Mouse (Mus musculus): ENCODE measurements around the gene Olfr1445.

Olfr1445 gene

DNA sequence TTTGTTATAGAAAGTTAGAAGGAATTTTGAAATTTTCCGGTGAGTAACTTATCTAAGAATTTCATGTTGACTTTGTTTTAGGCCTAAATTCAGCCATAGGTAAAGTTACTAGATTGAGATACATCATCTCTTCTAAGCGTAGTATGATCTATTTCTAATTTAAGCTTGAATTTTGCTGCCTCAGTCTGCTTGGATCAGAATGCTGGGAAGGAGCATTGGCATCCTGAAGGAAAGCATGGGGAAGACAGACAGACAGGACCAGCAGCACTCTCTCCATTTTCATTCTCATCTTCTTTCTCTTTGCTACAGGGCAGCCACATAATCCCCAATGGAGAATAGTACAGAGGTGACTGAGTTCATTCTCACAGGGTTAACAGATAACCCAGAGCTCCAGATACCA, at the start of gene Olfr1445:
Gene Olfr1445, plus strand, starts transcription at position 301 of the 400 bp plus-strand sequence.
- no peak for DNase-seq (ENCODE audit: low spot score)

DNA sequence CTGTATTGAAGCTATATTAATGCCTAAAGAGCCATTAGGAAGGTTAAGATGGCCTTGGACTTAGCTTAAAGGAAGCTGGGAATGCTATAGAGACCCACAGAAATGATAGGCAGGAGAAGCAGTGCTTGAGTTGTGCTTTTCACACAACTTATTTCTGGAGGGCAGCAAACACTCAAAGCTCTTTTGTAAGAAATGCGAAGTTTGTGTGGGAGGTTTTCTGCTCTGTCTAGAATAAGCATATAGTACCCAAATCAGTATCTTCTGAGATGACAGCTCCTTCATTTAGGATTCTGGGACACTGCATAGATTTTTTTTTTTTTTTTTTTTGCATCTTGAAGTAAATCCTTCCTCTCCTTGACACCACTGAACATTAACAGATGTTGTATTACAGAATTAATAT, 45.1 kb upstream of the Olfr1445 start:
- DNase-seq (ENCODE audit: low spot score) = no peak

DNA sequence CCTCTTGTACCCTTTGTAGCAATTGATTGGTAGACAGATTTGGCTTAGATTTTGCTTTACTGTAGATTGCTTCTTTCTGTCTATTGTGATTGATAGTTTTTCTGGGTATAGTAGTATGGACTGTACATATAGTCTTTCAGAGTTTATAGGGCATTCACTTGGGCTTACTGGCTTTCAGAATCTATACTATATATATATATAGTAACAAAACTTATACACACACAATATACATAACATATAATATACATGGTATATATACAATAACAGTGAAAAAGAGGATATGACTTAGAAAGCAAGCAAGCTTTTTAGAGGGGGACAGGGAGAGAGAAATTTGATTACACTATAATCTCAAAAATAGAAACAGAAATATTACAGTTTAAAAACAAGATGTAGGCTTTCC, 37.3 kb upstream of the Olfr1445 start, which contains the start of gene Gm5244:
Gene Gm5244, plus strand, starts transcription at position 301 of the 400 bp plus-strand sequence.
- DNase-seq (ENCODE audit: low spot score) = no peak

DNA sequence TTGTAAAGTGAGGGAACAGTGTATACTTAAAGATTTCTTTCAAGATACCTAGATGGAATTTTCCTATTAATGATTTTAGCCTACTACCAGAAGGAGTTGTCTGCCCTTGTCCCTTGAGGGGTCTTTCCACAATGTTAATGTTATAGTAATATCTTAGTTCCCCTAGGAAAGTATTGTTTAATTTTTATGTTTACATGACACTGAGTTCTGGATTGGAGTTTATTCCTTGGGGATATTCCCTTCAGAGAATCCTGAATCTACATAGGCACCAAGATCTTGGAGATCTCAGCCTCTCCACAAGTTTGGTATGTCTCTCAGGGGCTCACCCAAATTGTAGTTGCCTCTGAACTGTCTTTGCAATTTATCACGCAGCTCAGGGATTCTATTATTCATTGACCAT, 26.7 kb upstream of the Olfr1445 start, which contains the start of gene Olfr1444:
Gene Olfr1444, plus strand, starts transcription at position 301 of the 400 bp plus-strand sequence.
- DNase-seq (ENCODE audit: low spot score) = no peak

DNA sequence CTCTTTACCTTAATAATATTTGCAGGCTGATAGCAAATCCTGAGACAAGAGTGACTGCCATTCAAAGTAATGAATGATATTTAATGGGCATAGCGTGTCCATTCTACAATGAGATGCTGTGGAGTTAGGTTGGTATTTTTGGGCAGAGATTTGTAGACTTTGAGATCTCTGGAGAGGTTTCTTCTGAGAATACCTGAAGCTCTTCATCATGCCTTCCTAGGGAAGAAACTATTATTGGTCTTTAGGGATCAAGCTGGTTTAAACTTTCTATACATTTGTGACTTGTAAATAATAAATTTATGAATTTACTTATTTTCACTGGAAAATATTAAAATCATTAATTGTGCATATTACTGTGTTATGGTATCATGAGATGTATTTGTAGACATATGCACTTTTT, 9.8 kb downstream of the Olfr1445 start, which contains the start of gene Olfr1446:
Gene Olfr1446, minus strand, starts transcription at position 101 of the 400 bp plus-strand sequence.
- no peak for DNase-seq (ENCODE audit: low spot score)

DNA sequence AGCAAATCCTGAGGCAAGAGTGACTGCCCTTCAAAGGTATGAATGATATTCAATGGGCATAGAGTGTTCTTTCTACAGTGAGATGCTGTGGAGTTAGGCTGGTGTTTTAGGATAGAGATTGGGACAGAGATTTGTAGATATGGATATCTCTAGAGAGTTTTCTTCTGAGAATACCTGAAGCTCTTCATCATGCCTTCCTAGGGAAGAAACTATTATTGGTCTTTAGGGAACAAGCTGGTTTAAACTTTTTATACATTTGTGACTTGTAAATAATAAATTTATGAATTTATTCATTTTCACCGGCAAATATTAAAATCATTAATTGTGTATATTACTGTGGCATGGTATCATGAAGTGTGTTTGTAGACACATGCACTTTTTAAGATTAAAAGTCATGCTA, 20.0 kb downstream of the Olfr1445 start, which contains the start of gene Olfr1447:
Gene Olfr1447, minus strand, starts transcription at position 101 of the 400 bp plus-strand sequence.
- DNase-seq (ENCODE audit: low spot score) = no peak

DNA sequence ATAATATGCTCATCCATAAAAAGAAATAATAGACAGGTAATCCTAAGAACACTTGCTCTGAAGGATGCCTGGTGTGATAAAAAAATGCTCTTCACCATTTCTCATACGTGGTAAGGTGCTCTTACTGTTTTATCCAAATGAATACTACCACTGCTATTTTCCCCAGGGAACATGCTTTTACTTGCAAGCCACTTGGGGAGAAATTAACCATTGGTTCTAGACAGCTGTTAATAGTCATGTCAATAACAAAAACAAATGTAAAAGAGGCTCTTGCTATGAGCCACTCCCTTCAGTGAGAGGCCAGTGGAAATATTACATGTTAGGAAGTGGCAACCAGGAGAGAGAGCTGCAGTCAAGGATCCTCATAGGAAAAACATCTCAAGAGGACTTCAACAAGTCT, 40.7 kb downstream of the Olfr1445 start, which contains the start of gene Olfr1448:
Gene Olfr1448, minus strand, starts transcription at position 101 of the 400 bp plus-strand sequence.
- DNase-seq (ENCODE audit: low spot score) = no peak

DNA sequence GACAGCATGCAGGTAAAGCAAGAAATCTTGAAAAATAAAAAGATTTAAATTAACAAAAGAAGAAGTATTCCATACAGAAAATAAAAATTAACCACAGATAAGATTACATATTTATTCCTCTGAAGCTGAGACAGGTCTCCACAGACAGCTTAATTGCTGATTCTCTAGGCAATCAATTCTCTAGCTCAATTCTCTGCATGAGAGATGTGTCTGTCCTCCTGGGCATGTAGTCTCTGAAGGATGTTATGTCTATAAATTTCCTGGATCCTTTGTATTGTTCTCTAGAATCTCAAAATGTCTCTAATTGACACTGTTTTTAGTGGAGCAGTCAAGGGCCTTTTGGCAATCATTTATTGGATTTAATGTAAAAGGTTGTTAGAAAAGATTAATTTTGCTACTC, 46.9 kb downstream of the Olfr1445 start, which contains the start of gene Olfr1449:
Gene Olfr1449, plus strand, starts transcription at position 301 of the 400 bp plus-strand sequence.
- DNase-seq (ENCODE audit: low spot score) = no peak
